ENCODE assay signal across 9 mouse cellular contexts in the genomic region with DNA sequence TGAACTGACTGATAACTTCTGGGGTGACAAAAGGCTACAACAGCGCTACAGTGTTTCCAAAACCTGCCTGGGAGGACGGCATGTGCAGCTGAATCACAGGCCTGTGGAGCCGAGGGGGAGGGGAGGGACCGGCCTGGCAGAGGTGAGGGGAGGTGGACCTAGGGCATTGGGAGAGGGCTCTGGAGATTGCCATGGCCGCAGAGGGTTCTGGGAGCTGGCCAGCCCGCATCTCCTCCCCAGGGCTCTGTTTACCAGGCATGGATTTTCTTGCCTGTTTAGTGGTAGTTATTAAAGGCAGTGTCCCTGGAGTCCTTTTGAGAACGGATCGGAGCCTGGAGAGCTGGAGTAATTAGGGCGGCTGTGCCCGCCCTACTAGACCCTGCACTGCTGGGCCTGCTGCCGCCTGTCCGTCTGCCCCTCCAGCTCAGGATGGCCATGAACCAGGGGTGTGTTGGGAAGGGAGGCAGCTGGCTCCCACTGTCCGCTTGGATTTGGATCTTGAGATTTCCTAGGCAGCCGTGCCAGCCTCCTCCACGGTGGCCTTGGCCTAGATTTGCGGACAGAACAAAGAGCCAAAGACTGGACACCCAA. TPM values are rescaled to one million over a fixed set of nuclear protein-coding genes. Genes with fewer than 3 reads are reported as not detected.
DNase-seq lines count a peak whose midpoint lies in the region; ATAC-seq and TF ChIP-seq lines count a peak whose summit lies in the region.
"Had no signal": no experiment of that assay in that cellular context is flagged by ENCODE, and none has a peak within 500 bp of the region (broad histone marks: within the 10 kb centered on the region; RNA-seq: fewer than 3 reads in every experiment).

No protein-coding gene starts in this region.

- no peaks in the 10 kb centered on the region for H3K79me2 ChIP-seq in liver, adult 2 months (ENCODE audit: control insufficient read depth, insufficient read depth, low read length)

- H3K27me3 ChIP-seq in liver, adult 2 months (ENCODE audit: control insufficient read depth, insufficient read depth, low read length): peaks cover 8% of the 10 kb centered on the region
- peaks cover 68% of the 10 kb centered on the region for H3K27me3 ChIP-seq in liver, embryonic 12.5 days (replicated peaks)
- H3K27me3 ChIP-seq in forebrain, embryonic 14.5 days (replicated peaks; ENCODE audit: control insufficient read depth, insufficient read depth, low read length): peaks cover 26% of the 10 kb centered on the region
- peaks cover 62% of the 10 kb centered on the region for H3K27me3 ChIP-seq in neural tube, embryonic 13.5 days
- peaks cover 20% of the 10 kb centered on the region for H3K27me3 ChIP-seq in intestine, postnatal 0 days (replicated peaks; ENCODE audit: control insufficient read depth, insufficient read depth, low read length)
- H3K27me3 ChIP-seq in thymus, adult 2 months (ENCODE audit: control insufficient read depth, insufficient read depth, low read length): peaks cover 7% of the 10 kb centered on the region

- peaks cover 3% of the 10 kb centered on the region; the same call in 1 of the 2 replicates for H3K4me1 ChIP-seq in liver, adult 2 months (ENCODE audit: control insufficient read depth, insufficient read depth, low read length)
- H3K4me1 ChIP-seq in liver, embryonic 12.5 days: no peaks in the 10 kb centered on the region
- H3K4me1 ChIP-seq in forebrain, embryonic 14.5 days (ENCODE audit: control insufficient read depth, insufficient read depth, low read length): peaks cover 3% of the 10 kb centered on the region
- H3K4me1 ChIP-seq in neural tube, embryonic 13.5 days (replicated peaks): peaks cover 69% of the 10 kb centered on the region
- H3K4me1 ChIP-seq in intestine, postnatal 0 days (replicated peaks; ENCODE audit: control insufficient read depth, insufficient read depth, low read length): no peaks in the 10 kb centered on the region
- H3K4me1 ChIP-seq in thymus, adult 2 months (replicated peaks; ENCODE audit: control insufficient read depth, insufficient read depth, low read length): peaks cover 16% of the 10 kb centered on the region

- H3K9me3 ChIP-seq in liver, embryonic 12.5 days (replicated peaks): no peaks in the 10 kb centered on the region
- no peaks in the 10 kb centered on the region for H3K9me3 ChIP-seq in forebrain, embryonic 14.5 days (replicated peaks; ENCODE audit: control insufficient read depth, low read length)
- H3K9me3 ChIP-seq in neural tube, embryonic 13.5 days: no peaks in the 10 kb centered on the region
- no peaks in the 10 kb centered on the region for H3K9me3 ChIP-seq in intestine, postnatal 0 days (ENCODE audit: control insufficient read depth)
- H3K9me3 ChIP-seq: embryonic facial prominence, embryonic 12.5 days had no signal

- H3K4me2 ChIP-seq in liver, embryonic 12.5 days: no peak overlapping the region
- H3K4me2 ChIP-seq in forebrain, embryonic 14.5 days (ENCODE audit: low read length): no peak overlapping the region
- H3K4me2 ChIP-seq in neural tube, embryonic 13.5 days: 0 out of 2 replicates have a peak overlapping the region, but pooled peaks have one; percentile 5
- no peak overlapping the region for H3K4me2 ChIP-seq in intestine, postnatal 0 days (replicated peaks; ENCODE audit: low read depth)
- H3K4me2 ChIP-seq: embryonic facial prominence, embryonic 12.5 days had no signal

- no peak overlapping the region for H3K9ac ChIP-seq in liver, adult 2 months (ENCODE audit: low read depth, low read length)
- no peak overlapping the region for H3K9ac ChIP-seq in liver, embryonic 12.5 days
- no peak overlapping the region for H3K9ac ChIP-seq in forebrain, embryonic 14.5 days (ENCODE audit: low read length)
- H3K9ac ChIP-seq in neural tube, embryonic 13.5 days: peak overlapping the region; percentile 49
- no peak overlapping the region for H3K9ac ChIP-seq in intestine, postnatal 0 days (ENCODE audit: low read depth, low read length)
- H3K9ac ChIP-seq: embryonic facial prominence, embryonic 12.5 days had no signal

- no peak overlapping the region for H3K4me3 ChIP-seq in liver, adult 2 months (ENCODE audit: insufficient read depth, low read depth, low read length)
- H3K4me3 ChIP-seq in liver, embryonic 12.5 days: no peak overlapping the region
- no peak overlapping the region for H3K4me3 ChIP-seq in forebrain, embryonic 14.5 days (ENCODE audit: low read depth, low read length)
- no peak overlapping the region for H3K4me3 ChIP-seq in neural tube, embryonic 13.5 days
- H3K4me3 ChIP-seq in intestine, postnatal 0 days (ENCODE audit: low read depth, low read length): no peak overlapping the region
- H3K4me3 ChIP-seq in thymus, adult 2 months (ENCODE audit: control insufficient read depth, insufficient read depth, low read length): no peak overlapping the region
- H3K4me3 ChIP-seq: embryonic facial prominence, embryonic 12.5 days had no signal

- TF ChIP-seq POLR2A in liver, adult 2 months (IDR thresholded peaks at IDR 0.05; ENCODE audit: extremely low read depth, insufficient read depth, low read length): no peak
- TF ChIP-seq POLR2A in thymus, adult 2 months (IDR thresholded peaks at IDR 0.05; ENCODE audit: control insufficient read depth, extremely low read depth, insufficient read depth, low read length, poor library complexity): no peak

- TF ChIP-seq CTCF in liver, adult 2 months (IDR thresholded peaks at IDR 0.05; ENCODE audit: low read depth, low read length): no peak
- no peak for TF ChIP-seq CTCF in intestine, postnatal 0 days (IDR thresholded peaks at IDR 0.05; ENCODE audit: low read depth)
- no peak for TF ChIP-seq CTCF in thymus, adult 2 months (IDR thresholded peaks at IDR 0.05; ENCODE audit: borderline replicate concordance, control insufficient read depth, extremely low read depth, insufficient read depth, low read length, poor library complexity)

- H3K27ac ChIP-seq in liver, adult 2 months (replicated peaks; ENCODE audit: insufficient read depth, low read depth, low read length): 0 out of 2 replicates have a peak overlapping the region, but pooled peaks have one; percentile 5
- H3K27ac ChIP-seq in liver, embryonic 12.5 days: no peak overlapping the region
- H3K27ac ChIP-seq in forebrain, embryonic 14.5 days (ENCODE audit: low read depth, low read length): 0 out of 2 replicates have a peak overlapping the region, but pooled peaks have one; percentile 16
- peak overlapping the region; percentile 46 for H3K27ac ChIP-seq in neural tube, embryonic 13.5 days (replicated peaks)
- H3K27ac ChIP-seq in intestine, postnatal 0 days (ENCODE audit: low read depth, low read length): no peak overlapping the region
- H3K27ac ChIP-seq in thymus, adult 2 months (ENCODE audit: control insufficient read depth, insufficient read depth, low read length): no peak overlapping the region
- H3K27ac ChIP-seq: embryonic facial prominence, embryonic 12.5 days had no signal

- ATAC-seq in liver, embryonic 12.5 days: no peak
- no peak for ATAC-seq in forebrain, embryonic 14.5 days
- no peak for ATAC-seq in neural tube, embryonic 13.5 days (ENCODE audit: low read depth)
- no peak for ATAC-seq in intestine, postnatal 0 days

- DNase-seq in liver, adult 2 months (ENCODE audit: extremely low read depth, low read depth, low spot score): peak; percentile 79
- peak; percentile 76 to 87 for DNase-seq in adrenal gland, postnatal 36 days
- DNase-seq in forebrain, embryonic 14.5 days (ENCODE audit: low spot score): no peak
- no peak for DNase-seq in thymus, adult 2 months
- no peak for DNase-seq in kidney, postnatal 14 days

- WGBS in liver, adult 2 months: 35% methylated on average over 16 of the region's 16 CpGs
- 47% methylated on average over 16 of the region's 16 CpGs for WGBS in liver, embryonic 12.5 days (ENCODE audit: insufficient replicate concordance)
- WGBS in forebrain, embryonic 14.5 days: 26% methylated on average over 16 of the region's 16 CpGs
- WGBS in neural tube, embryonic 13.5 days: 32% methylated on average over 16 of the region's 16 CpGs
- WGBS in intestine, postnatal 0 days: 49% methylated on average over 16 of the region's 16 CpGs
- WGBS in thymus, adult 2 months: 93% methylated on average over 16 of the region's 16 CpGs

- no peaks in the 10 kb centered on the region for H3K36me3 ChIP-seq in liver, adult 2 months (ENCODE audit: control insufficient read depth, insufficient read depth, low read length)
- no peaks in the 10 kb centered on the region for H3K36me3 ChIP-seq in liver, embryonic 12.5 days
- H3K36me3 ChIP-seq in forebrain, embryonic 14.5 days (ENCODE audit: control insufficient read depth, insufficient read depth, low read length): peaks cover 8% of the 10 kb centered on the region
- peaks cover 8% of the 10 kb centered on the region for H3K36me3 ChIP-seq in neural tube, embryonic 13.5 days
- no peaks in the 10 kb centered on the region for H3K36me3 ChIP-seq in intestine, postnatal 0 days (ENCODE audit: control insufficient read depth, insufficient read depth)
- H3K36me3 ChIP-seq in thymus, adult 2 months (ENCODE audit: control insufficient read depth, insufficient read depth, low read length): no peaks in the 10 kb centered on the region

RNA-seq across cellular contexts. Expression of gene Dtx1, which starts 12.8 kb away (rescaled TPM):
- 0.65 and 1.4 TPM in 2 replicates for total RNA-seq in liver, adult 2 months (2014; rRNA removed)
- 0.75 and 1.3 TPM in 2 replicates for polyA plus RNA-seq in liver, adult 2 months (2012; rRNA removed)
- polyA plus RNA-seq in liver, embryonic 12.5 days (2016; fragmentation: Nextera tagmentation; extraction: Ambion mirVana): 0.37 and 0.67 TPM in 2 replicates
- 10 to 100 TPM in 1 of 2 experiments, 1 to 10 TPM in 1; 7.6 to 12.0 TPM for total RNA-seq in adrenal gland, postnatal 36 days (2021)
- polyA plus RNA-seq in forebrain, embryonic 14.5 days (2014; fragmentation: Nextera tagmentation; extraction: Ambion mirVana): 27.5 and 35.5 TPM in 2 replicates
- polyA plus RNA-seq in neural tube, embryonic 13.5 days (2015; fragmentation: Nextera tagmentation; extraction: Ambion mirVana): 37.3 and 39.6 TPM in 2 replicates
- 2.3 and 2.5 TPM in 2 replicates for polyA plus RNA-seq in intestine, postnatal 0 days (2015; fragmentation: Nextera tagmentation; extraction: Ambion mirVana)
- 60.6 and 66.6 TPM in 2 replicates for polyA plus RNA-seq in thymus, adult 2 months (2012; rRNA removed)

RNA-seq across cellular contexts. Expression of gene Rasal1, which starts 50.3 kb away (rescaled TPM):
- 0.09 and 0.54 TPM in 2 replicates for total RNA-seq in liver, adult 2 months (2014; rRNA removed)
- polyA plus RNA-seq in liver, adult 2 months (2012; rRNA removed): 0.10 and 0.95 TPM in 2 replicates
- 0.19 and 0.20 TPM in 2 replicates for polyA plus RNA-seq in liver, embryonic 12.5 days (2016; fragmentation: Nextera tagmentation; extraction: Ambion mirVana)
- 10 to 100 TPM; 10.9 to 14.0 TPM for total RNA-seq in adrenal gland, postnatal 36 days (2021)
- 1.5 and 3.2 TPM in 2 replicates for polyA plus RNA-seq in forebrain, embryonic 14.5 days (2014; fragmentation: Nextera tagmentation; extraction: Ambion mirVana)
- 0.31 TPM in 1 of 2 replicates, not detected in the other for polyA plus RNA-seq in neural tube, embryonic 13.5 days (2015; fragmentation: Nextera tagmentation; extraction: Ambion mirVana)
- 3.0 and 5.1 TPM in 2 replicates for polyA plus RNA-seq in intestine, postnatal 0 days (2015; fragmentation: Nextera tagmentation; extraction: Ambion mirVana)
- polyA plus RNA-seq in thymus, adult 2 months (2012; rRNA removed): 27.7 and 28.0 TPM in 2 replicates

RNA-seq across cellular contexts. Expression of gene Oas2, which starts 50.8 kb away (rescaled TPM):
- total RNA-seq in liver, adult 2 months (2014; rRNA removed): 1.8 and 1.9 TPM in 2 replicates
- polyA plus RNA-seq in liver, adult 2 months (2012; rRNA removed): 1.3 and 5.4 TPM in 2 replicates
- polyA plus RNA-seq in liver, embryonic 12.5 days (2016; fragmentation: Nextera tagmentation; extraction: Ambion mirVana): 0.26 and 0.37 TPM in 2 replicates
- total RNA-seq in adrenal gland, postnatal 36 days (2021): 1 to 10 TPM in 1 of 2 experiments, under 1 TPM in 1; 0.49 to 1.8 TPM
- polyA plus RNA-seq in forebrain, embryonic 14.5 days (2014; fragmentation: Nextera tagmentation; extraction: Ambion mirVana): 0.11 and 0.42 TPM in 2 replicates
- polyA plus RNA-seq in neural tube, embryonic 13.5 days (2015; fragmentation: Nextera tagmentation; extraction: Ambion mirVana): 0.19 and 0.43 TPM in 2 replicates
- 0.23 and 0.41 TPM in 2 replicates for polyA plus RNA-seq in intestine, postnatal 0 days (2015; fragmentation: Nextera tagmentation; extraction: Ambion mirVana)
- 18.5 and 22.4 TPM in 2 replicates for polyA plus RNA-seq in thymus, adult 2 months (2012; rRNA removed)

Comparison
In these comparisons a context has a peak if more than half of its experiments do, and no peak if none do; other contexts are left out.
1. H3K27ac ChIP-seq: peak in liver, adult 2 months (single experiment), forebrain, embryonic 14.5 days (single experiment) and neural tube, embryonic 13.5 days (single experiment); none in liver, embryonic 12.5 days (single experiment), intestine, postnatal 0 days (single experiment) and thymus, adult 2 months (single experiment).
2. DNase-seq: peak in liver, adult 2 months (single experiment) and adrenal gland, postnatal 36 days (2 of 2); none in forebrain, embryonic 14.5 days (single experiment), thymus, adult 2 months (single experiment) and kidney, postnatal 14 days (single experiment).